Mouse (Mus musculus) stomach, embryonic 14.5 days (tissue): ENCODE data around the gene Gm17455. TPM values are rescaled to one million over a fixed set of nuclear protein-coding genes. Genes with fewer than 3 reads are reported as not detected.

ENCODE experiments used
- ATAC-seq: fragments of 200-750 bp; cut with Nextera tagmentation; 2 replicates; pipeline ENCODE4 v1.8.0; 2017; ENCODE audit warnings: low read depth, moderate TSS enrichment; ENCODE audit not compliant: insufficient number of reproducible peaks, insufficient read depth, low FRiP score
- H3K27ac ChIP-seq: fragments of 300-500 bp; sonication (generic); 2 replicates; pipeline ENCODE4 v1.5.1; 2014; ENCODE audit warnings: mild to moderate bottlenecking, low read length, moderate library complexity, mixed read lengths
- H3K27me3 ChIP-seq: fragments of 300-500 bp; sonication (generic); 2 replicates; pipeline ENCODE4 v1.6.1; 2014; ENCODE audit warnings: low read length, control low read depth, mixed read lengths; ENCODE audit not compliant: control insufficient read depth, insufficient read depth
- H3K36me3 ChIP-seq: fragments of 300-500 bp; sonication (generic); 2 replicates; pipeline ENCODE4 v1.6.1; 2014; ENCODE audit warnings: mild to moderate bottlenecking, control low read depth, low read length, moderate library complexity, mixed read lengths; ENCODE audit not compliant: control insufficient read depth, insufficient read depth
- H3K4me1 ChIP-seq: fragments of 300-500 bp; sonication (generic); 2 replicates; pipeline ENCODE4 v1.6.1; 2014; ENCODE audit warnings: low read length, control low read depth, mixed read lengths; ENCODE audit not compliant: control insufficient read depth, insufficient read depth
- H3K4me2 ChIP-seq: fragments of 300-500 bp; sonication (generic); replicated peaks from 2 replicates; pipeline ENCODE4 v1.6.1; 2014; ENCODE audit warnings: low read depth, low read length, control low read depth
- H3K4me3 ChIP-seq: fragments of 300-500 bp; sonication (generic); 2 replicates; pipeline ENCODE4 v1.5.1; 2014; ENCODE audit warnings: low read depth, low read length, control low read depth
- H3K9ac ChIP-seq: fragments of 300-500 bp; sonication (generic); replicated peaks from 2 replicates; pipeline ENCODE4 v1.6.1; 2014; ENCODE audit warnings: low read depth, mild to moderate bottlenecking, control low read depth, low read length, moderate library complexity, mixed read lengths
- H3K9me3 ChIP-seq: fragments of 300-500 bp; sonication (generic); 2 replicates; pipeline ENCODE4 v1.6.1; 2016; ENCODE audit warnings: low read depth, low read length, control low read depth; ENCODE audit not compliant: control insufficient read depth
- WGBS: fragments of 180-500 bp; shearing (Covaris S2); extraction: QIAGEN DNeasy Blood & Tissue Kit; methylation state at CpG from one replicate; pipeline ENCODE4 v1.1.7; 2014; 5-methylcytosine and 5-hydroxymethylcytosine counted together
- polyA plus RNA-seq: library from polyadenylated mRNA; unstranded; fragments of >200 nt; fragmentation: Nextera tagmentation; extraction: Ambion mirVana; gene quantifications from 2 replicates; pipeline ENCODE4 v1.2.1, GENCODE M21; 2014

The Gm17455 gene
- 0.41 and 1.4 TPM in 2 replicates for polyA plus RNA-seq

- WGBS: 59% methylated on average over 7 of the region's 7 CpGs
- Histone ChIP-seq H3K36me3 (no peaks in the 10 kb centered on the region), H3K27me3 (no peaks in the 10 kb centered on the region), H3K27ac (no peak within 1 kb of the TSS), H3K4me1 (no peaks in the 10 kb centered on the region), H3K4me3 (no peak within 1 kb of the TSS), H3K4me2 (no peak within 1 kb of the TSS), H3K9me3 (no peaks in the 10 kb centered on the region), H3K9ac (no peak within 1 kb of the TSS)
- no peak for ATAC-seq
These were observed at the start of gene Gm17455 for GRCm38 (mm10) chr10:60399449-60399848. Gm17455 (plus strand) TSS chr10:60399726.

- Histone ChIP-seq H3K4me3 (no peak overlapping the region), H3K9ac (no peak overlapping the region)
These were observed 49.3 kb upstream of the Gm17455 start for GRCm38 (mm10) chr10:60350077-60350804.

GRCm38 (mm10) chr10:60350805-60351167, 48.7 kb upstream of the Gm17455 start:
- Histone ChIP-seq H3K4me1 (peaks cover 59% of the 10 kb centered on the region), H3K9ac (no peak overlapping the region), H3K4me2 (no peak overlapping the region; the same call in 1 of the 2 replicates), H3K36me3 (no peaks in the 10 kb centered on the region), H3K4me3 (no peak overlapping the region), H3K9me3 (no peaks in the 10 kb centered on the region), H3K27me3 (no peaks in the 10 kb centered on the region), H3K27ac (peak overlapping the region; percentile 95)
- ATAC-seq: peak; percentile 67
- WGBS: 15% methylated on average over 3 of the region's 3 CpGs

More at GRCm38 (mm10) chr10:60350077-60350804, 49.3 kb upstream of the Gm17455 start:
- Histone ChIP-seq H3K4me2 (no peak overlapping the region; the same call in 1 of the 2 replicates), H3K36me3 (no peaks in the 10 kb centered on the region), H3K4me1 (peaks cover 59% of the 10 kb centered on the region), H3K27ac (peak overlapping the region; percentile 86), H3K9me3 (no peaks in the 10 kb centered on the region), H3K27me3 (no peaks in the 10 kb centered on the region)
- ATAC-seq: no peak
- WGBS: 36% methylated on average over 5 of the region's 5 CpGs

GRCm38 (mm10) chr10:60351248-60351647, 48.3 kb upstream of the Gm17455 start:
- 6% methylated on average over 3 of the region's 3 CpGs for WGBS
- Histone ChIP-seq H3K27me3 (no peaks in the 10 kb centered on the region), H3K9me3 (no peaks in the 10 kb centered on the region), H3K4me2 (no peak overlapping the region; the same call in 1 of the 2 replicates), H3K27ac (peak overlapping the region; percentile 95), H3K9ac (no peak overlapping the region), H3K36me3 (no peaks in the 10 kb centered on the region), H3K4me1 (peaks cover 58% of the 10 kb centered on the region), H3K4me3 (no peak overlapping the region)
- ATAC-seq: no peak

GRCm38 (mm10) chr10:60351761-60352455, 47.6 kb upstream of the Gm17455 start:
- Histone ChIP-seq H3K9me3 (no peaks in the 10 kb centered on the region), H3K9ac (no peak overlapping the region), H3K4me1 (peaks cover 51% of the 10 kb centered on the region), H3K27ac (peak overlapping the region; percentile 95), H3K4me2 (no peak overlapping the region; the same call in 1 of the 2 replicates), H3K27me3 (no peaks in the 10 kb centered on the region), H3K36me3 (no peaks in the 10 kb centered on the region), H3K4me3 (no peak overlapping the region)
- 10% methylated on average over 7 of the region's 7 CpGs for WGBS
- peak; percentile 73 for ATAC-seq

GRCm38 (mm10) chr10:60353241-60354002, 46.1 kb upstream of the Gm17455 start:
- no peak overlapping the region for H3K4me3 ChIP-seq
- H3K27me3 ChIP-seq: no peaks in the 10 kb centered on the region
- no peak for ATAC-seq
- H3K9me3 ChIP-seq: no peaks in the 10 kb centered on the region
- WGBS: 41% methylated on average over 5 of the region's 5 CpGs
- H3K4me2 ChIP-seq: no peak overlapping the region
- peaks cover 41% of the 10 kb centered on the region for H3K4me1 ChIP-seq
- H3K9ac ChIP-seq: no peak overlapping the region
- H3K27ac ChIP-seq: peak overlapping the region; percentile 21; the same call in 1 of the 2 replicates
- no peaks in the 10 kb centered on the region for H3K36me3 ChIP-seq

- H3K9me3 ChIP-seq: no peaks in the 10 kb centered on the region
- no peaks in the 10 kb centered on the region for H3K36me3 ChIP-seq
- H3K4me2 ChIP-seq: no peak overlapping the region
- H3K4me1 ChIP-seq: peaks cover 36% of the 10 kb centered on the region
- 89% methylated on average over 4 of the region's 4 CpGs for WGBS
- no peak overlapping the region for H3K4me3 ChIP-seq
- H3K9ac ChIP-seq: no peak overlapping the region
- ATAC-seq: no peak
- H3K27ac ChIP-seq: peak overlapping the region; percentile 21; the same call in 1 of the 2 replicates
- H3K27me3 ChIP-seq: no peaks in the 10 kb centered on the region
These were observed 45.6 kb upstream of the Gm17455 start for GRCm38 (mm10) chr10:60354003-60354325.

GRCm38 (mm10) chr10:60354881-60355677, 44.4 kb upstream of the Gm17455 start:
- Histone ChIP-seq H3K27ac (peak overlapping the region; percentile 55; the same call in 1 of the 2 replicates), H3K4me1 (peaks cover 25% of the 10 kb centered on the region), H3K4me2 (no peak overlapping the region), H3K27me3 (no peaks in the 10 kb centered on the region), H3K9ac (no peak overlapping the region), H3K4me3 (no peak overlapping the region), H3K36me3 (no peaks in the 10 kb centered on the region), H3K9me3 (no peaks in the 10 kb centered on the region)
- WGBS: 49% methylated on average over 11 of the region's 11 CpGs
- ATAC-seq: no peak
